Mouse (Mus musculus) liver, adult 2 months (tissue): ENCODE measurements around the gene Mymx. TPM values are rescaled to one million over a fixed set of nuclear protein-coding genes. Genes with fewer than 3 reads are reported as not detected.

Experiments
- DNase-seq: peaks from one replicate; pipeline ENCODE4 v3.0.0-alpha.2; 2011; ENCODE audit warnings: low read depth, low spot score; ENCODE audit errors: extremely low read depth
- H3K27ac ChIP-seq: fragments of 200-500 bp; replicated peaks from 2 replicates; pipeline ENCODE4 v1.5.1; 2012; ENCODE audit warnings: low read depth, mild to moderate bottlenecking, control low read depth, inconsistent platforms, low read length; ENCODE audit not compliant: insufficient read depth
- H3K27me3 ChIP-seq: fragments of 200-500 bp; 2 replicates; pipeline ENCODE4 v1.6.1; 2012; ENCODE audit warnings: mild to moderate bottlenecking, moderate library complexity, low read length, inconsistent platforms; ENCODE audit not compliant: control insufficient read depth, insufficient read depth
- H3K36me3 ChIP-seq: fragments of 200-500 bp; 2 replicates; pipeline ENCODE4 v1.6.1; 2012; ENCODE audit warnings: low read length, inconsistent platforms; ENCODE audit not compliant: control insufficient read depth, insufficient read depth
- H3K4me1 ChIP-seq: fragments of 200-500 bp; 2 replicates; pipeline ENCODE4 v1.6.1; 2011; ENCODE audit warnings: low read length; ENCODE audit not compliant: control insufficient read depth, insufficient read depth
- H3K4me3 ChIP-seq: fragments of 200-500 bp; 2 replicates; pipeline ENCODE4 v1.5.1; 2011; ENCODE audit warnings: low read depth, mild to moderate bottlenecking, control low read depth, low read length, moderate library complexity; ENCODE audit not compliant: insufficient read depth
- H3K79me2 ChIP-seq: fragments of 200-500 bp; 2 replicates; pipeline ENCODE4 v1.6.1; 2012; ENCODE audit warnings: inconsistent platforms, mild to moderate bottlenecking, low read length, moderate library complexity; ENCODE audit not compliant: control insufficient read depth, insufficient read depth
- H3K9ac ChIP-seq: fragments of 200-500 bp; 2 replicates; pipeline ENCODE4 v1.6.1; 2012; ENCODE audit warnings: low read depth, mild to moderate bottlenecking, control low read depth, inconsistent platforms, low read length
- CTCF ChIP-seq: fragments of 200-500 bp; IDR thresholded peaks from 2 replicates; pipeline ENCODE4 v1.5.1; 2011; ENCODE audit warnings: low read depth, low read length, control low read depth
- POLR2A ChIP-seq: fragments of 200-500 bp; IDR thresholded peaks from 2 replicates; pipeline ENCODE4 v1.6.1; 2011; ENCODE audit warnings: low read length, control low read depth; ENCODE audit not compliant: insufficient read depth; ENCODE audit errors: extremely low read depth
- whole genome bisulfite sequencing: fragments of 180-500 bp; shearing (Covaris S2); methylation state at CpG from one replicate; pipeline ENCODE4 v1.1.7; 2018; 5-methylcytosine and 5-hydroxymethylcytosine counted together
- polyA plus RNA-seq: library from polyadenylated mRNA; depleted of rRNA; stranded (reverse); fragments of >200 nt; gene quantifications from 2 replicates; pipeline ENCODE4 v1.2.3, GENCODE M21; 2012
- total RNA-seq: library from RNA; depleted of rRNA; stranded (reverse); fragments of >200 nt; gene quantifications from 2 replicates; pipeline ENCODE4 v1.2.3, GENCODE M21; 2014

Mymx gene
- total and polyA plus RNA-seq, 2 experiments: not detected

DNA sequence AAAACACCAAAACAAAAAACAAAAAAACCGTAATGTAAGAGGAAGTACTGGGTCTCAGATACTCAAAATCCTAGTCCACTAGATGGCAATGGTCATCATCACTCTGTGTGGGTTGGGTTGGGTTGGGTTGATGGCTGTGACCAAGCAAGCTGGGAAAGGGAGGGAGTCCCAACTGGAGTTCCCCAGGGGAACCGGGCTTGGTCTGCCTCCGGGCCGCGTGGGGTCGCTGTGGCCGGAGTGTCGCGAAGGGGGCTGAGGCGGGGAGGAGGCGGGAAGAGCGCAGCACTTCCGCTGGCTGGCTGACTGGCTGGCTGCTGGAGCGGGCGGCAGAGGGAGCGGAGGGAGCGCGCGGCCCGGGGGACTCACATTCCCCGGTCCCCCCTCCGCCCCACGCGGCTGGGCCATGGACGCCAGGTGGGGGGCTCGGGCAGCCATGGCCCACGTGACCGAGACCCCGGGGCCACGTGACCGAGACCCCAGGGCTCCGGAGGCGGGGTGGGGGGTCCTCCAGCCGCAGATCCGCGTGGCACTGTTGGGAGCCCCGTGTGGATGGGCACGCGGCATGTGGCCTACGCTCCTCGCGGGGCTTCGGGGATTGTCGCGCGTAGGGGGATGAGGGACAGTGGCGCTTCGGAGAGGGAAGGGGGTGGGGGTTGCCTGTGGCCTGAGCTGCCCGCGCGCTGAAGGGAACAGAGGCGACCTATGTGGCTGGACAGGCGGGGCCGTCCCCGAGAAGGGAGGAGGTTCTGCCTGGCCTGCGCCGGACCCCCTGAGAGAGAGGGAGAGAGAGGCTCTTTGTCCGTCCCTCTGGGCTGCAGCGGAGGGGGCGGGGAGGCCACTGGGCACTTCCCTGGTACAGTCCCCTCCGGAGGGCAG, 38.0 kb downstream of the Mymx start, which contains the start of gene Slc35b2:
Gene Slc35b2 (plus strand): TSS at position 220 of the 876 bp plus-strand sequence.
- peak; percentile 79 for DNase-seq
- 1% methylated on average over 54 of the region's 61 CpGs for WGBS
- peaks cover 5% of the 10 kb centered on the region for H3K79me2 ChIP-seq
- no peaks in the 10 kb centered on the region for H3K27me3 ChIP-seq
- H3K4me3 ChIP-seq: peak within 1 kb of the TSS; percentile 86
- H3K4me1 ChIP-seq: peaks cover 13% of the 10 kb centered on the region
- peak; percentile 70; the same call in 1 of the 2 replicates for TF ChIP-seq POLR2A
- TF ChIP-seq CTCF: peak; percentile 89
- peak within 1 kb of the TSS; percentile 55 for H3K27ac ChIP-seq
- peak within 1 kb of the TSS; percentile 95 for H3K9ac ChIP-seq
- H3K36me3 ChIP-seq: peaks cover 19% of the 10 kb centered on the region

DNA sequence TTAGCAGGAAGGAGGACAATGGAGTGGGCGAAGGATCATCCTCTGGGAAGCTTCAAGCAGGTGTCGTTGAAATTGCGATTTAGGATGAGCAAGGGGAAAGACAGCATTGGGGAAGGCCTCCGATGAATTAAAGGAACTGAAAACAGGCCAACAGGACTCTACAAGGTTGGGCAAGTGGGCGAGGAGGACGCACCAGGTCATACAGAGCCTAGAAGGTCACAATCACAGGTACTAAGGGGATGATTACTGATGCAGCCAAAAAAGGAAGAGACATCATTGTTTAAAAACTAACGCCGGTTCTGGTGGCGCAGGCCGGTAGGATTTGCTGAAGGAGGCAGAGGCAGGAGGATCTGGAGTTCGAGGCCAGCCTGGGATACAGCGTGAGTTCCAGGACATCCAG, 38.7 kb downstream of the Mymx start:
- H3K4me1 ChIP-seq: peaks cover 11% of the 10 kb centered on the region
- TF ChIP-seq CTCF (no peak), POLR2A (no peak)
- H3K4me3 ChIP-seq: no peak overlapping the region
- no peak for DNase-seq
- WGBS: 72% methylated on average over 12 of the region's 12 CpGs
- peaks cover 5% of the 10 kb centered on the region for H3K79me2 ChIP-seq
- no peaks in the 10 kb centered on the region for H3K27me3 ChIP-seq
- H3K36me3 ChIP-seq: peaks cover 13% of the 10 kb centered on the region
- no peak overlapping the region for H3K27ac ChIP-seq
- H3K9ac ChIP-seq: no peak overlapping the region

- H3K9ac ChIP-seq: no peak overlapping the region
- H3K27me3 ChIP-seq: no peaks in the 10 kb centered on the region
- H3K4me3 ChIP-seq: no peak overlapping the region
- 93% methylated on average over 15 of the region's 15 CpGs for WGBS
- H3K27ac ChIP-seq: no peak overlapping the region
- no peak for DNase-seq
- TF ChIP-seq POLR2A (no peak), CTCF (no peak)
- 0 out of 2 replicates have a peak, but pooled peaks cover 2% of the 10 kb centered on the region for H3K4me1 ChIP-seq
- peaks cover 5% of the 10 kb centered on the region for H3K79me2 ChIP-seq
- no peaks in the 10 kb centered on the region for H3K36me3 ChIP-seq
These were observed 42.0 kb downstream of the Mymx start for GRCm38 (mm10) chr17:45559732-45560525.

DNA sequence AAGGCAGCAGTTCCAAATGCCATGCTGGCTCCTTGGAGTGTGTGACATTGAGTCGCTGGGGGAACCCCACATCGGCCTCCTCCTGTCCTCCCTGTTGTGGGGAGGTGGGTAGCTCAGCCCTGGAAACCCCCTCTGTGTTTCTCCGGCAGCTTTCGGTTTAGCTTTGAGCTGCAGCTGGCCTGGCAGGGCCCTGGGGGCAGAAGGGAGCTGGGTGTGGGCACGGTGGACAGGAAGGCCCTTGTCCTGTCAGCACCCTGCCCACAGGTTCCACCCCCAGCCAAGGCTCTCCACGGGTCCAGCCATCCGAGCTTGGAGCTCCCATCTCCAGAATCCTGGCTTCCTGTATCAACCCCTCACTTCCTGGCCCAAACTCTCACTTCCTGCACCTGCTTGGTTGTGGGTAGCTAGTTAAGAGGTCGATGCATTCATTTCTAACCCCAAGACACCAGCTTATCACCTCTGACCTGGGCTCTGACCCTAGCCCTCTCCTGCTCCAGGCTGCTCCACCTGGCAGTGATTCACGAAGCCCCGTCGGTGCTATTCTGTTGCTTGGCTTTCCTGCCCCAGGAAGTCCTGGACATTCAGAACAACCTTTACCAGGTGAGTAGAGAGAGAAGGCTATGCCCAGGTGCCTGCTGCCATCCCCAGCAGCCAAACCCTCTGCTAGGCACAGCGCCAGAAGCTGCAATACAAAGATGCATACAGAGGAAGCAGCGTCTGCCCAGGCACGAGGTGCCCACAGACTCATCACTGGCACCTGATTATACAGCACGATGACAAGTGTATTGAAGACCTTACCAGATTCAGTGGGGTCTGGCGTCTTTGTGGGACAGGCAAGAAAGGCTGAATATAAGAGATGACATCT, 43.7 kb downstream of the Mymx start:
- TF ChIP-seq CTCF (no peak), POLR2A (no peak)
- Histone ChIP-seq H3K4me1 (no peaks in the 10 kb centered on the region), H3K27ac (no peak overlapping the region), H3K4me3 (no peak overlapping the region), H3K27me3 (no peaks in the 10 kb centered on the region), H3K36me3 (no peaks in the 10 kb centered on the region), H3K9ac (peak overlapping the region; percentile 10; the same call in 1 of the 2 replicates), H3K79me2 (no peaks in the 10 kb centered on the region)
- WGBS: 73% methylated on average over 16 of the region's 16 CpGs
- DNase-seq: no peak

DNA sequence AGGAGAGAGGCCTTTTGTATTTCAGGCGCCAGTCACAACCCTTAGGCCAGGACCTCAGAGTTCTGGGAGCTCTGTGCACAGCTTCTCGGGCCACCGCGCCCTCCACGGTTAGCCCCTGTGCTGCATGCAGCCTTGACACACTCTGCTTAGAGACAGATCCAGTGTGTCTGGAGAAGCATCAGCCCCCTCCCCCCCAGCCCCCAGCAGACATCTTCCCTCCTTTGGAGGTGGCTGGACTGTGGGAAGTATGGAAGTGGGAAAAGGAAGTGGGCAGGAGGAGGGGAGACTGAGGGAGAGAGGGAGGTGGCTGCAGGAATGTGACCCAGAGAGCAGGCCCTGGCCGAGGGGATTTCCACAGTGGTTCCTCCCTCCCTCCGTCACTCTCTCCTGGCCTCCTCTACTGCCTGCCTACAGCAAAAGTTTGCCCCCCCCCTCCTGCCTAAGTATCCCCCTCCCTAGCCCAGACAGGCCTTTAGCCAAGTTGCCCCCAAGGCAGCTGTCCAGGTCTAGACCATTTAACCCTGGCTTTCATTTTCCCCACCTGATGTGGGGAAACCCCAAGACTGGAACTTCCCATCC, 44.6 kb downstream of the Mymx start:
- no peaks in the 10 kb centered on the region for H3K36me3 ChIP-seq
- H3K9ac ChIP-seq: peak overlapping the region; percentile 31
- H3K79me2 ChIP-seq: no peaks in the 10 kb centered on the region
- no peak for TF ChIP-seq POLR2A
- no peak for TF ChIP-seq CTCF
- peak overlapping the region; percentile 10; the same call in 1 of the 2 replicates for H3K27ac ChIP-seq
- DNase-seq: no peak
- H3K4me3 ChIP-seq: peak overlapping the region; percentile 28
- H3K27me3 ChIP-seq: no peaks in the 10 kb centered on the region
- WGBS: 75% methylated on average over 7 of the region's 7 CpGs
- no peaks in the 10 kb centered on the region for H3K4me1 ChIP-seq
